Mouse (Mus musculus): ENCODE measurements around the gene Nrde2. TPM values are rescaled to one million over a fixed set of nuclear protein-coding genes. Genes with fewer than 3 reads are reported as not detected.

The Nrde2 gene
- total RNA-seq, 2 experiments from 2014 or later: 17.8 to 19.9 TPM

DNA sequence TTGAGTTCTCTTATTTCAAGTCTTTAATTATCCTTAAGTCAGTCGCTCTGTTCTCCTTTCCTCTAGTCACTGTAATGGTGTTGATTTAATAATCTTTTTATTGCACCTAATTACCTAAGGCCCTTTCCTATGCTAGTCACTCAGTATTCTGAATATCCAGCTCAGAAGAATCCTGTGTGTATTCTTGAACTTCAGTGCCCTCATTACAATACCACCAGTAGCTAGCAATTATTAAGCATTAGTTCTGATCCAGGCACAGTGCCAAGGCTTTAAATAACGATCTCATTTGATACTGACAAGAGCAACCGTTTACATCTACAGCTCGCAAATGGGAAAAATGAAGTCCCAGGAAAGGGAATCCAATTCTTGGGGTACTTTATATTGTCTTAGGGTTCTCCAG is 83.7 kb downstream of the Nrde2 start:
- no peak for DNase-seq
- intact Hi-C loops (cut with DNase I): no loop called here

Other genes with a start within 250 kb of the Nrde2 start
- gene Kcnk13, start 195.2 kb downstream of the Nrde2 start, total RNA-seq (2021): 1 to 10 TPM; 1.5 to 2.0 TPM
- 100 to 1,000 TPM; 184 to 191 TPM for gene Psmc1, start 49.5 kb downstream of the Nrde2 start, total RNA-seq (2021)
- gene Calm1, start 39.8 kb upstream of the Nrde2 start, total RNA-seq (2021): 1,000 to 10,000 TPM; 1,473 to 1,476 TPM

Measured in left cerebral cortex, postnatal 4 days (tissue).